Mouse (Mus musculus): ENCODE measurements at regions not wholly inside any gene's neighbourhood (a gene's known extent, or its start where the extent isn't known, plus 50 kb on each side); places are given as distances from the start of the nearest gene placed in this dataset.

DNA sequence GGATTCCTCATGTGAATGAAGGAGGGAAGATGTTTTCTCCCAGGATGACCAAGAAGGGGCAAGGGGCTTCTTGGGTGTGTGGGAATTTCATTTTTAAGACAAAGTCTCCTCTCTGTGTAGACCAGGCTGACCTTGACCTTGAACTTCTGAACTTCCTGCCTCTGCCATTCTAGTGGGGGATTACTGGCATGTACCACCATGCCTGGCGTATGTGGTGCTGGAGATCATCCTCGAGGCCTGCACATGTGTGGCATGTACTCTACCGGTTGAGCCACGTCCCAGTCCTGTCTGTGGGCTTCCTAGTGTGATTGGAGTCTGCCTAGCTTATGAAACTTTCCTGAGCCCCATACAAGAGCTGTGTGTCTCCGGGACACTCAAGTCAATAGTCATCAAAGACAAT lies 131.9 kb upstream of the Jade1 start:
- H3K4me2 ChIP-seq (replicated peaks; ENCODE audit: low read depth, low read length), result no peak overlapping the region
- H3K4me1 ChIP-seq (ENCODE audit: control insufficient read depth, insufficient read depth, low read length), result peaks cover 7% of the 10 kb centered on the region
- no peak overlapping the region for H3K4me3 ChIP-seq (ENCODE audit: low read depth, low read length)
- no peaks in the 10 kb centered on the region for H3K9me3 ChIP-seq (ENCODE audit: control insufficient read depth, low read depth, low read length)
- H3K27me3 ChIP-seq (ENCODE audit: control insufficient read depth, insufficient read depth, low read length), result no peaks in the 10 kb centered on the region
- 0 out of 2 replicates have a peak, but pooled peaks have one; percentile 30 for ATAC-seq (ENCODE audit: insufficient number of reproducible peaks, insufficient read depth, low FRiP score, low read depth)
- no peak overlapping the region for H3K27ac ChIP-seq (ENCODE audit: low read length)
- no peak overlapping the region for H3K9ac ChIP-seq (replicated peaks; ENCODE audit: low read depth, low read length)
- H3K36me3 ChIP-seq (ENCODE audit: control insufficient read depth, insufficient read depth, low read length), result no peaks in the 10 kb centered on the region
- WGBS, result 55% methylated on average over 5 of the region's 5 CpGs

DNA sequence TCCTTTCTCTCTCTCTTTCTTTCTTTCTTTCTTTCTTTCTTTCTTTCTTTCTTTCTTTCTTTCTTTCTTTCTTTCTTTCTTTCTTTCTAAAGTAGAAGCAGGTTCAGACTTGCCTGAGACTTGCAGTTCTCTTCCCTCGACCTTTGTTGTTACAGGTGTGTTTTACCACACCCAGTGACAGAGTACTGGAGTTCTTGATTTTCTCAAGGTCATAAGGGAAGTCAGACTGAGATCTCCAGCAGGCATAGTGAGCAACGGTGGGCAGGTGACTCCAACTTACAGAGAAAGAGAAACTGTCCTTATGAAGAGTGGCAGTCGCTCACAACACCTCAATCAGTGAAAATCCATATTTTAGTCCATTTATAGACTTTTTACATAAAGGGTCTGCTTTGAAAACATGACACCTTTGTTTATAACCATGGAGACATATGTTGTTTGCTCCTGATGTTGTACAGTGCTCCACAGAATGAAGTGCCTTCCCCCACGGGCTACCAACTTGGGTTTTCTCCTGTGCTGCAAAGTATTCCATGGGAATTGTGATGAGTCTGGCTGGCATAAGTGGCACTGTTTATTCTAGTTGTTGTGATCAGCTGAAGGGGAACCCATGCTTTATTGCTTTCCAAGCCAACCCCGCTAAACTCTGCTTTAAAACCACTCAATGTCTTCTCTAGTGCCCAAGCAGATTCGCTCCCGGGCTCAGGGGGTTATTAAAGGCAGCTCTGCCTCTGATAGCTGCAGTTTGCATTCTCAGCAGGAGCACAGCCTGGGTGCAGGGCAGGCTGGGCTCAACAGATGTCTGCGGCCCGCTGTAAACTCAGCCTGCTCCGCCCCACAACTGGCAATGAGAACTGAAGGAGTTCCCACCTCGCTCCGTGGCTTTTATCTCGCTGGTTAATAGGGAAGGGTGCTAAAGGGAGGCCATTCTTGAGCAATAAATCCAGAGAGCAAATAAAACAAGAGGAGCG lies 132.6 kb upstream of the Jade1 start:
- Histone ChIP-seq H3K27ac (ENCODE audit: low read length) (no peak overlapping the region; the same call in 1 of the 2 replicates), H3K4me2 (replicated peaks; ENCODE audit: low read depth, low read length) (no peak overlapping the region)
- WGBS, result 22% methylated on average over 14 of the region's 14 CpGs

DNA sequence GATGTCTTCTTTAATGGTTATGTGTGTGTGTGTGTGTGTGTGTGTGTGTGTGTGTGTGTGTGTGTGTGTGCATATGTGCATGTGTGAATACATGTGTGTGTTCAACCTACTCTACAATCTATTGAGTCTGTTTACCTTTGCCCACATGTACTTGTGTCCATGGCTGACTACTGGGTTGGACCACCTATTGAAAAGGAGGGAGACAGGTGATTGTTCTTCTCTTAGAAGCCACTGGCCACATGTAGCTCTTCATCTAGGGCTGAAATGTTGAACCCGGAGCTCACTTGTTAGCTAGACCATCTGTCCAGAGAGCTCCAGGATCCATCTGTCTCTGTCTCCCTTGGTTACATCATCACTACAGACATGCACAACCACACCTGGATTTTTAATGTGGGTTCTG lies 141.8 kb upstream of the Jade1 start:
- Histone ChIP-seq H3K4me1 (ENCODE audit: control insufficient read depth, insufficient read depth, low read length) (0 out of 2 replicates have a peak, but pooled peaks cover 5% of the 10 kb centered on the region), H3K9ac (replicated peaks; ENCODE audit: low read depth, low read length) (no peak overlapping the region), H3K36me3 (ENCODE audit: control insufficient read depth, insufficient read depth, low read length) (no peaks in the 10 kb centered on the region), H3K4me2 (replicated peaks; ENCODE audit: low read depth, low read length) (no peak overlapping the region), H3K9me3 (ENCODE audit: control insufficient read depth, low read depth, low read length) (no peaks in the 10 kb centered on the region), H3K4me3 (ENCODE audit: low read depth, low read length) (no peak overlapping the region), H3K27me3 (ENCODE audit: control insufficient read depth, insufficient read depth, low read length) (no peaks in the 10 kb centered on the region), H3K27ac (ENCODE audit: low read length) (no peak overlapping the region)
- 94% methylated on average over 1 of the region's 1 CpGs for WGBS
- no peak for ATAC-seq (ENCODE audit: insufficient number of reproducible peaks, insufficient read depth, low FRiP score, low read depth)

More for the DNA sequence above, 132.6 kb upstream of the Jade1 start:
- no peaks in the 10 kb centered on the region for H3K27me3 ChIP-seq (ENCODE audit: control insufficient read depth, insufficient read depth, low read length)
- H3K9ac ChIP-seq (replicated peaks; ENCODE audit: low read depth, low read length), result no peak overlapping the region
- no peaks in the 10 kb centered on the region for H3K9me3 ChIP-seq (ENCODE audit: control insufficient read depth, low read depth, low read length)
- peaks cover 7% of the 10 kb centered on the region for H3K4me1 ChIP-seq (ENCODE audit: control insufficient read depth, insufficient read depth, low read length)
- ATAC-seq (ENCODE audit: insufficient number of reproducible peaks, insufficient read depth, low FRiP score, low read depth), result 0 out of 2 replicates have a peak, but pooled peaks have one; percentile 61
- H3K36me3 ChIP-seq (ENCODE audit: control insufficient read depth, insufficient read depth, low read length), result no peaks in the 10 kb centered on the region
- no peak overlapping the region for H3K4me3 ChIP-seq (ENCODE audit: low read depth, low read length)

DNA sequence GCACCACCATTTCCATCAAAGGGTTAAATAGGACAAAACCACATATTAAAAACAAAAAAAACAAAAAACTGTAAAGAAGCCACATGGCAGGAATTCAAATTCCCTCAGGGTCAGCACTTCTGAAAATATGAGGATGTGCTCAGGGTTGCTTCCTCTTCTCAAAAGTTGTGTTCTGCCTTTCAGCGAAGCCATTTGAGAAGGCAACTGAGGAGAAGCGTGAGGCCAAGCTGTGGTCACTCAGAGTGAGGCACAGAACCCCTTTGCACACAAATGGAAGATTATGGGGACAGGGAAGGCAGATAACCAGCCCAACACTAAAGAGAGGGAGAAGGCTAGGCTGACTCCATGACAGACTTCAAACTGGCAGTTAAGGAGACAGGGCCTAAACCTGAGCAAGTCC lies 142.8 kb upstream of the Jade1 start:
- no peak overlapping the region for H3K4me3 ChIP-seq (ENCODE audit: low read depth, low read length)
- H3K4me1 ChIP-seq (ENCODE audit: control insufficient read depth, insufficient read depth, low read length), result 0 out of 2 replicates have a peak, but pooled peaks cover 5% of the 10 kb centered on the region
- H3K27me3 ChIP-seq (ENCODE audit: control insufficient read depth, insufficient read depth, low read length), result no peaks in the 10 kb centered on the region
- no peaks in the 10 kb centered on the region for H3K36me3 ChIP-seq (ENCODE audit: control insufficient read depth, insufficient read depth, low read length)
- H3K9me3 ChIP-seq (ENCODE audit: control insufficient read depth, low read depth, low read length), result no peaks in the 10 kb centered on the region
- 77% methylated on average over 2 of the region's 2 CpGs for WGBS
- no peak overlapping the region for H3K4me2 ChIP-seq (replicated peaks; ENCODE audit: low read depth, low read length)
- H3K27ac ChIP-seq (ENCODE audit: low read length), result no peak overlapping the region
- H3K9ac ChIP-seq (replicated peaks; ENCODE audit: low read depth, low read length), result no peak overlapping the region
- no peak for ATAC-seq (ENCODE audit: insufficient number of reproducible peaks, insufficient read depth, low FRiP score, low read depth)

DNA sequence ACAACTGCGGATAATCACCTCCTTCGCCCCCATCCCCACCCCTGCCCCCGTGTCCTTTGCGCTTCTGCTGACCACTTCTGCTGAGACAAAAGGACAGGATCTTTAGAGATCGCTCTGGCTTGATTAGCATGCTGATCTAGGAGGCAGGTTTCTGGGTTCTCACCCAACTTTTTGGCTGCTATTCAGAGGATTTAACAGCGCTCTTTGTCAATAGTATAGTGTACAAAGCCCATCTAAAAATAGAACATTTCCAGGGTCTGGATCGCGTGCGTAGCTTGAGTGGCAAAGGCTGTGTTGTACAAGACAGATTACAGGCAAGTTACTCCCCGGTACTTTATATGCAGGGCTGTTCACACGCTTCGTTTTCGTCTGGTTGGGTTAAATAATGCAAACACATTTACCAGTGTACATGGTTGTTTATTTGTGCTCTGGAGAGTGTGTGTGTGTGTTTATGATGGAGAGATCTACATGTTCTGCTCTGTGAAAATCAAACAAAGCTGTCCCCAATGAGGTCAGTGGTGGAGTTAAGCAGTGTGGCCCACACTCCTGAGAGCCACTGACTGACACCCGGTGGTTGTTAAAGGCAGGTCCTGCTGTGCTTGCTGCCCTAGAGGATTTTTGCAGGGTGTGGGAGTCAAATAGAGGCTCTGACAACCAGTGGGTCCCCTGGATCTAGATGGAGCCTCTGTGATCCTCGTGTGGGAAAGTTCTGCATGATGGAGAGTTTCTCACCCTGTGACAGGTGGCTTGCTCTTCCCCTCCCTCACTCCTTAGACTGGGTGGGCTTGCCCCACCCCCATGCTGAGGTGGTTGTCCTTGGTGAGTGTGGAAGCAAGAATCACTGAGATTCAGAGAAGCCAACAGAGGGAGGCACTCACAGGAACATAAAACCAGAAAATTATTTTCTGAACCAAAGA lies 146.5 kb upstream of the Jade1 start:
- Histone ChIP-seq H3K4me3 (ENCODE audit: low read depth, low read length) (peak overlapping the region; percentile 20), H3K9me3 (ENCODE audit: control insufficient read depth, low read depth, low read length) (no peaks in the 10 kb centered on the region), H3K4me2 (replicated peaks; ENCODE audit: low read depth, low read length) (peak overlapping the region; percentile 37), H3K9ac (replicated peaks; ENCODE audit: low read depth, low read length) (no peak overlapping the region), H3K27ac (ENCODE audit: low read length) (no peak overlapping the region), H3K27me3 (ENCODE audit: control insufficient read depth, insufficient read depth, low read length) (no peaks in the 10 kb centered on the region), H3K36me3 (ENCODE audit: control insufficient read depth, insufficient read depth, low read length) (no peaks in the 10 kb centered on the region), H3K4me1 (ENCODE audit: control insufficient read depth, insufficient read depth, low read length) (0 out of 2 replicates have a peak, but pooled peaks cover 5% of the 10 kb centered on the region)
- WGBS, result 6% methylated on average over 15 of the region's 15 CpGs
- peak; percentile 66 for ATAC-seq (ENCODE audit: insufficient number of reproducible peaks, insufficient read depth, low FRiP score, low read depth)

DNA sequence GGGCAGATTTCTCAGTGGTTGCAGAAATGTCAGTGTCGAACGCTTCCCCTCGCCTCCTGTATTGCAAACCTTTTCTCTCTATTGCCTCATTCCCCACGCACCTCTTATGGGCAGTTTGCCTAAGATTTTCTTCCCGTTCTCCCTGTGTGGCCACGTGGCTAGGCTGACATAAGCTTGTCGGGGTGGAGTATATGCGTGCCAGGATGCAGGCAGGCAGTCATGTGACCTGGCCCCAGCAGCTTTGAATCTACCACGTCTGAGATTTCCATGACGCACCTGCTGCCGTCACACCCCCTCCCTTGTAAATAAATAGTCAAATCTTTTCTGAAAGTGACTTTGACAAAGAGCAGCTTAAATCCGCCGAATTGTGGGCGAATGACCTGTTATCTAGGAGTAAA lies 147.1 kb upstream of the Jade1 start:
- Histone ChIP-seq H3K27ac (ENCODE audit: low read length) (no peak overlapping the region), H3K9me3 (ENCODE audit: control insufficient read depth, low read depth, low read length) (no peaks in the 10 kb centered on the region), H3K9ac (replicated peaks; ENCODE audit: low read depth, low read length) (no peak overlapping the region), H3K36me3 (ENCODE audit: control insufficient read depth, insufficient read depth, low read length) (no peaks in the 10 kb centered on the region), H3K27me3 (ENCODE audit: control insufficient read depth, insufficient read depth, low read length) (no peaks in the 10 kb centered on the region), H3K4me3 (ENCODE audit: low read depth, low read length) (peak overlapping the region; percentile 20), H3K4me1 (ENCODE audit: control insufficient read depth, insufficient read depth, low read length) (0 out of 2 replicates have a peak, but pooled peaks cover 5% of the 10 kb centered on the region), H3K4me2 (replicated peaks; ENCODE audit: low read depth, low read length) (peak overlapping the region; percentile 37)
- peak; percentile 84 for ATAC-seq (ENCODE audit: insufficient number of reproducible peaks, insufficient read depth, low FRiP score, low read depth)
- 5% methylated on average over 14 of the region's 14 CpGs for WGBS

DNA sequence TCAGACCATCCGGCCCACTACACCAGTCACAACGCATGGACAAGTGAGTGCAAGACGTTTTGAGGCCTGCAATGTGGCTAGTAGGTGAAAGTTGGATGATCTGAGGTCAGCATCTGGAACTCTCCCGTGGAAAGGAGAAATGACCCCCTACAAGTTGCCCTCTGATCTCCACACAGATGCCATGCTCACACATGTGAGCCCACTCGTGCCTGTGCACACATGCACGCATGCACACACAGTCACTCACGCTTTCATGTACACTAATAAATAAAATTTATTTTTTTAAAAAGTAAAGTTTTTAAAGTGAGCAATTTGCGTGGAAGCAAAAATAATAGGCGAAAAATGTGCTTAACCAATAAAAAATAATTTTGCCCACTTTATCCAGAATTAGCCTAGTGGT lies 147.5 kb upstream of the Jade1 start:
- Histone ChIP-seq H3K27ac (ENCODE audit: low read length) (no peak overlapping the region), H3K27me3 (ENCODE audit: control insufficient read depth, insufficient read depth, low read length) (no peaks in the 10 kb centered on the region), H3K4me2 (replicated peaks; ENCODE audit: low read depth, low read length) (peak overlapping the region; percentile 37), H3K9ac (replicated peaks; ENCODE audit: low read depth, low read length) (no peak overlapping the region), H3K4me1 (ENCODE audit: control insufficient read depth, insufficient read depth, low read length) (0 out of 2 replicates have a peak, but pooled peaks cover 5% of the 10 kb centered on the region), H3K4me3 (ENCODE audit: low read depth, low read length) (peak overlapping the region; percentile 20; the same call in 1 of the 2 replicates), H3K36me3 (ENCODE audit: control insufficient read depth, insufficient read depth, low read length) (no peaks in the 10 kb centered on the region), H3K9me3 (ENCODE audit: control insufficient read depth, low read depth, low read length) (no peaks in the 10 kb centered on the region)
- no peak for ATAC-seq (ENCODE audit: insufficient number of reproducible peaks, insufficient read depth, low FRiP score, low read depth)
- 81% methylated on average over 9 of the region's 9 CpGs for WGBS

DNA sequence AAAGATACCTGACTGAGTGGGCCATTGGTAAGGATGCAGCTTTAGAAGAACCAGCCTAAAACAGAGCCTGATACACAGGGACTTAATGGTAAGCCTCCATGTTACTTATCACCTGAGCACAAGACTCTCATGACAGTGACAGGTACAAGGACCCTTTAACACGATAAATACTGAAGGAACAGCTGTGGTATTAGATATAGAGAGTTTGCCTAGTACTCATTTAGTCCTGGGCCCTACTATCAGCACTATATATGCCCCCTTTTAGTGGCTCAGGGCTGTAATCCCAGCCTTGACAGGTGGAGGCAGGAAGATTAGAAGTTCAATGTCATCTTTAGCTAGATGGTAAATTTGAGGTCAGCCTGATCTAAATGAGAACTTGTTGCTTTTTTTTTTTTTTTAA lies 148.0 kb upstream of the Jade1 start:
- no peak overlapping the region for H3K4me2 ChIP-seq (replicated peaks; ENCODE audit: low read depth, low read length)
- ATAC-seq (ENCODE audit: insufficient number of reproducible peaks, insufficient read depth, low FRiP score, low read depth), result no peak
- no peak overlapping the region for H3K4me3 ChIP-seq (ENCODE audit: low read depth, low read length)
- no peak overlapping the region for H3K27ac ChIP-seq (ENCODE audit: low read length)
- 74% methylated on average over 1 of the region's 1 CpGs for WGBS
- no peak overlapping the region for H3K9ac ChIP-seq (replicated peaks; ENCODE audit: low read depth, low read length)
- no peaks in the 10 kb centered on the region for H3K27me3 ChIP-seq (ENCODE audit: control insufficient read depth, insufficient read depth, low read length)
- 0 out of 2 replicates have a peak, but pooled peaks cover 5% of the 10 kb centered on the region for H3K4me1 ChIP-seq (ENCODE audit: control insufficient read depth, insufficient read depth, low read length)
- no peaks in the 10 kb centered on the region for H3K9me3 ChIP-seq (ENCODE audit: control insufficient read depth, low read depth, low read length)
- no peaks in the 10 kb centered on the region for H3K36me3 ChIP-seq (ENCODE audit: control insufficient read depth, insufficient read depth, low read length)

All from stomach, embryonic 14.5 days (tissue).